Mouse (Mus musculus) midbrain, embryonic 11.5 days (tissue): ENCODE data around the gene Kdf1. TPM values are rescaled to one million over a fixed set of nuclear protein-coding genes. Genes with fewer than 3 reads are reported as not detected.

Source experiments
- microRNA-seq: library from miRNA; unstranded; fragments of <30 nt; microRNA quantifications from one replicate; pipeline ENCODE4, GENCODE M21; 2017
- polyA plus RNA-seq: library from polyadenylated mRNA; unstranded; fragments of >200 nt; fragmentation: Nextera tagmentation; extraction: Ambion mirVana; gene quantifications from 2 replicates; pipeline ENCODE4 v1.2.1, GENCODE M21; 2014

Gene Kdf1
- polyA plus RNA-seq, 1 experiment from 2014 or later = 0.15 TPM

Small RNA genes within 50 kb of the gene (microRNA-seq; reads per million reads assigned to microRNA genes)
- not detected for gene Gm23158

Other genes with a start within 250 kb of the Kdf1 start
- 71.2 and 82.0 TPM in 2 replicates for gene Tmem222, start 241.2 kb upstream of the Kdf1 start, polyA plus RNA-seq
- gene Wdtc1, start 165.5 kb upstream of the Kdf1 start, polyA plus RNA-seq = 21.0 and 22.2 TPM in 2 replicates
- gene Slc9a1, start 149.3 kb upstream of the Kdf1 start, polyA plus RNA-seq = 4.6 and 5.6 TPM in 2 replicates
- gene Tent5b, start 38.8 kb upstream of the Kdf1 start, polyA plus RNA-seq = 0.22 and 0.53 TPM in 2 replicates
- gene Trnp1, start 20.4 kb upstream of the Kdf1 start, polyA plus RNA-seq = 1.5 TPM in 2 replicates
- 330 and 336 TPM in 2 replicates for gene Nudc, start 27.0 kb downstream of the Kdf1 start, polyA plus RNA-seq
- not detected in 2 replicates for gene Nr0b2, start 34.4 kb downstream of the Kdf1 start, polyA plus RNA-seq
- 6.8 and 7.8 TPM in 2 replicates for gene Gpatch3, start 55.8 kb downstream of the Kdf1 start, polyA plus RNA-seq
- 24.2 and 28.6 TPM in 2 replicates for gene Gpn2, start 65.4 kb downstream of the Kdf1 start, polyA plus RNA-seq
- gene Sfn, start 83.2 kb downstream of the Kdf1 start, polyA plus RNA-seq = 6.0 and 7.8 TPM in 2 replicates
- 1.8 and 3.5 TPM in 2 replicates for gene Zdhhc18, start 131.2 kb downstream of the Kdf1 start, polyA plus RNA-seq
- gene Pigv, start 153.7 kb downstream of the Kdf1 start, polyA plus RNA-seq = 9.6 and 12.4 TPM in 2 replicates
- gene Arid1a, start 237.8 kb downstream of the Kdf1 start, polyA plus RNA-seq = 39.1 and 39.2 TPM in 2 replicates